Mouse (Mus musculus) ES-Bruce4 (cell line): ENCODE measurements around the gene Ackr1.

Experiments
- CTCF ChIP-seq: IDR thresholded peaks from one replicate; pipeline ENCODE4 v1.8.1; 2011; ENCODE audit warnings: low read depth, low read length
- EP300 ChIP-seq: IDR thresholded peaks from 2 replicates; pipeline ENCODE4 v1.6.1; 2011; ENCODE audit warnings: low read depth, low read length; ENCODE audit not compliant: insufficient read depth
- POLR2A ChIP-seq: IDR thresholded peaks from one replicate; pipeline ENCODE4 v1.8.1; 2011; ENCODE audit warnings: low read length; ENCODE audit not compliant: insufficient read depth

GRCm38 (mm10) chr1:173357799-173358198, 24.2 kb upstream of the Ackr1 start:
- TF ChIP-seq EP300: no peak
- no peak for TF ChIP-seq POLR2A
- no peak for TF ChIP-seq CTCF
